8 mouse cellular contexts compared by ENCODE assay signal in the genomic region with DNA sequence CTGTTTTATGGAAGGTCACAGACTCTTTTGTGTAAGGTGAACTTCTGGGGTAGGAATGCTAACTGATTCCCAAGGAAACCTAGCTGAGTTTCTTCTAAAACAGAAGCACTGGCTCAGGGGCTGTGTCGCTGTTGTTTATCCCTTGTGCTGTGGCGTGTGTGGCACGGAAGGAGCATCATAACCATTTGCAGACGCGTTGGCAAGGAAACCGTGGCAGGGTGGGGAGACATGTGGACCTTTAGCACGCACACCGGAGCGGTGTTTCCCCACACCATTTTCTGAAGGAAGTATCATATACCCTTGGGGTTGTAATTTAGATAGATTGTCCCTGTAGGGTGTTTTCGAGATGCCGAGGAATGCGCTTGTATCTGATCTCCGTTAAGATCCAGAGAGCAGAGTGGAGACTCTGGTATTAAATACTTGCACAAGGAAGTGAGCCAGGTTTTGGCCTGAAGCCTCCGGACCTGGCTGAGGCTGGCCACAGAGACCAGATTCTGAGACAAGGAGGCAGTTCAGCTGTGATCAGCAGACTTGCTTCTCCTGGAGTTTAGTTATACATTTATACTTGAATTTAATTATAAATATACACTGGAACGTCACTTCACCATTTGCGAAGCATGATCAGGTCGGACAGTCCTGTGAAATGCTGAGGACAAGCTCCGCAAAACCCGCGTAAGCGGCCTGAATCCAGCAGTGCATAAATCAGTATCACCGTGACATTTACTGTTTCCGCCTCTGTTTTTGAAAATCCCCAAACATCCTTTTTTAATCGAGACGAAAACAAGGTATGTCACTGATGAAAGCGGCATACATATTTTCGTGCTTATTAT.
DNase-seq lines count a peak whose midpoint lies in the region; ATAC-seq lines count a peak whose summit lies in the region.

No protein-coding gene starts in this region.

- no peak overlapping the region for H3K4me3 ChIP-seq in embryonic facial prominence, embryonic 11.5 days (ENCODE audit: low read depth, low read length)
- H3K4me3 ChIP-seq in midbrain, embryonic 12.5 days = no peak overlapping the region

- 54% methylated on average over 27 of the region's 27 CpGs for WGBS in embryonic facial prominence, embryonic 11.5 days
- WGBS in midbrain, embryonic 12.5 days = 73% methylated on average over 27 of the region's 27 CpGs

- intact Hi-C loops in gastrocnemius, postnatal 14 days (cut with DNase I; ENCODE audit: low total_unique reads) = no loop called here

- H3K27ac ChIP-seq in embryonic facial prominence, embryonic 11.5 days (replicated peaks; ENCODE audit: low read depth, low read length) = no peak overlapping the region
- H3K27ac ChIP-seq in midbrain, embryonic 12.5 days (replicated peaks) = no peak overlapping the region

- no peaks in the 10 kb centered on the region for H3K4me1 ChIP-seq in embryonic facial prominence, embryonic 11.5 days (ENCODE audit: control insufficient read depth, insufficient read depth, low read length)
- peaks cover 17% of the 10 kb centered on the region for H3K4me1 ChIP-seq in midbrain, embryonic 12.5 days

- no peak overlapping the region for H3K9ac ChIP-seq in embryonic facial prominence, embryonic 11.5 days (replicated peaks; ENCODE audit: low read length)
- H3K9ac ChIP-seq in midbrain, embryonic 12.5 days (replicated peaks) = no peak overlapping the region

- no peaks in the 10 kb centered on the region for H3K9me3 ChIP-seq in embryonic facial prominence, embryonic 11.5 days (replicated peaks; ENCODE audit: control insufficient read depth, low read length)
- H3K9me3 ChIP-seq in midbrain, embryonic 12.5 days = no peaks in the 10 kb centered on the region

- H3K4me2 ChIP-seq in embryonic facial prominence, embryonic 11.5 days (ENCODE audit: low read depth, low read length) = no peak overlapping the region
- H3K4me2 ChIP-seq in midbrain, embryonic 12.5 days (replicated peaks) = no peak overlapping the region

- ATAC-seq in embryonic facial prominence, embryonic 11.5 days (replicated peaks; ENCODE audit: insufficient number of reproducible peaks, low FRiP score, low TSS enrichment, low read depth) = no peak
- ATAC-seq in midbrain, embryonic 12.5 days (ENCODE audit: low FRiP score, low read depth) = peak; percentile 64; the same call in 1 of the 2 replicates

- peak; percentile 35 for DNase-seq in gastrocnemius, postnatal 14 days
- DNase-seq in gastrocnemius, adult 18-20 months (ENCODE audit: low spot score) = no peak
- peak; percentile 57 for DNase-seq in embryonic facial prominence, embryonic 11.5 days (ENCODE audit: low spot score)
- DNase-seq in kidney, adult 11 months = peak; percentile 36
- DNase-seq in adrenal gland, adult 8-10 months = no peak
- DNase-seq in urinary bladder, postnatal 25 days (ENCODE audit: low spot score) = no peak
- DNase-seq in heart, postnatal 4 days = no peak

- no peaks in the 10 kb centered on the region for H3K36me3 ChIP-seq in embryonic facial prominence, embryonic 11.5 days (replicated peaks; ENCODE audit: control insufficient read depth, insufficient read depth, low read depth, low read length)
- H3K36me3 ChIP-seq in midbrain, embryonic 12.5 days = no peaks in the 10 kb centered on the region

- H3K27me3 ChIP-seq in embryonic facial prominence, embryonic 11.5 days (ENCODE audit: control insufficient read depth, insufficient read depth, low read length) = no peaks in the 10 kb centered on the region
- no peaks in the 10 kb centered on the region for H3K27me3 ChIP-seq in midbrain, embryonic 12.5 days

Comparison
In these comparisons a context has a peak if more than half of its experiments do, and no peak if none do; other contexts are left out.
1. DNase-seq: peak in gastrocnemius, postnatal 14 days (single experiment), embryonic facial prominence, embryonic 11.5 days (single experiment) and kidney, adult 11 months (single experiment); none in gastrocnemius, adult 18-20 months (single experiment), adrenal gland, adult 8-10 months (single experiment), urinary bladder, postnatal 25 days (single experiment) and heart, postnatal 4 days (single experiment).